Mouse (Mus musculus) midbrain, embryonic 16.5 days (tissue): ENCODE results near the gene Gm43518. TPM values are rescaled to one million over a fixed set of nuclear protein-coding genes. Genes with fewer than 3 reads are reported as not detected.

Experiments used
- polyA plus RNA-seq: library from polyadenylated mRNA; unstranded; fragments of >200 nt; fragmentation: Nextera tagmentation; extraction: Ambion mirVana; gene quantifications from 2 replicates; pipeline ENCODE4 v1.2.1, GENCODE M21; 2015

Gene Gm43518
- polyA plus RNA-seq, 1 experiment from 2014 or later = 3.6 TPM

Other genes starting within 250 kb of the Gm43518 start
- 86.1 and 93.6 TPM in 2 replicates for gene Clip1, start 242.8 kb upstream of the Gm43518 start, polyA plus RNA-seq
- gene Zcchc8, start 206.3 kb upstream of the Gm43518 start, polyA plus RNA-seq = 70.5 and 76.7 TPM in 2 replicates
- gene Rsrc2, start 178.0 kb upstream of the Gm43518 start, polyA plus RNA-seq = 124 and 134 TPM in 2 replicates
- gene Kntc1, start 177.7 kb upstream of the Gm43518 start, polyA plus RNA-seq = 2.8 and 3.1 TPM in 2 replicates
- not detected in 2 replicates for gene Hcar2, start 61.9 kb upstream of the Gm43518 start, polyA plus RNA-seq
- gene Hcar1, start 47.4 kb upstream of the Gm43518 start, polyA plus RNA-seq = 0.55 and 0.62 TPM in 2 replicates
- 122 and 130 TPM in 2 replicates for gene Denr, start 20.2 kb upstream of the Gm43518 start, polyA plus RNA-seq
- 4.2 and 4.9 TPM in 2 replicates for gene Ccdc62, start 3.3 kb downstream of the Gm43518 start, polyA plus RNA-seq
- 33.5 and 34.3 TPM in 2 replicates for gene Hip1r, start 46.2 kb downstream of the Gm43518 start, polyA plus RNA-seq
- 59.5 and 62.0 TPM in 2 replicates for gene Vps37b, start 104.9 kb downstream of the Gm43518 start, polyA plus RNA-seq
- gene Abcb9, start 168.4 kb downstream of the Gm43518 start, polyA plus RNA-seq = 15.5 and 21.7 TPM in 2 replicates
- gene Ogfod2, start 184.9 kb downstream of the Gm43518 start, polyA plus RNA-seq = 41.8 and 43.7 TPM in 2 replicates
- gene Arl6ip4, start 188.7 kb downstream of the Gm43518 start, polyA plus RNA-seq = 78.0 and 81.6 TPM in 2 replicates